Mouse (Mus musculus) olfactory bulb, adult 2 months (tissue): ENCODE results near the gene Papss1.

Experiments used
- CTCF ChIP-seq: fragments of 200-500 bp; IDR thresholded peaks from 2 replicates; pipeline ENCODE4 v1.5.1; 2012; ENCODE audit warnings: low read depth, mild to moderate bottlenecking, low read length, moderate library complexity; ENCODE audit not compliant: insufficient read depth
- POLR2A ChIP-seq: fragments of 200-500 bp; IDR thresholded peaks from 2 replicates; pipeline ENCODE4 v1.6.1; 2012; ENCODE audit warnings: mild to moderate bottlenecking, low read depth, low read length, moderate library complexity; ENCODE audit not compliant: insufficient read depth

DNA sequence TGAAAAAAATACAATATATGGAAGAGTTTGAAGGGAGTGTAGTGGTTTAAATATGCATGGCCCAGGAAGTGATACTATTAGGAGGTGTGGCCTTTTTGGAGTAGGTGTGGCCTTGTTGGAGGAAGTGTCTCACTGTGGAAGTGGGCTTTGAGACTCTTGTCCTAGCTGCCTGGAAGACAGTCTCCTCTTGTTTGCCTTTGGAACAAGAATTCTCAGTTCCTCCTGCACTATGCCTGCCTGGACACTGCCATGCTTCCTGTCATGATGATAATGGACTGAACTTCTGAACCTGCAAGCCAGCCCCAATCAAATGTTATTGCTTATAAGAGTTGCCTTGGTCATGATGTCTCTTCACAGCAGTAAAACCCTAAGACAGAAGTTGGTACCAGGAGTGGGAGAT is 8.8 kb upstream of the Papss1 start:
- TF ChIP-seq CTCF (no peak), POLR2A (no peak)
